Mouse (Mus musculus) C2C12 (cell line): ENCODE measurements around the gene Zscan29.

ENCODE experiments used
- CEBPB ChIP-seq: IDR thresholded peaks from one replicate; pipeline ENCODE4 v1.6.1; 2011; ENCODE audit warnings: low read depth, mild to moderate bottlenecking, control low read depth, moderate library complexity
- CTCF ChIP-seq: IDR thresholded peaks from one replicate; pipeline ENCODE4 v1.5.1; 2011; ENCODE audit not compliant: control insufficient read depth, insufficient read depth, insufficient read length
- FOSL1 ChIP-seq: IDR thresholded peaks from one replicate; pipeline ENCODE4 v1.8.0; 2011; ENCODE audit warnings: mild to moderate bottlenecking, low read length; ENCODE audit not compliant: poor library complexity, insufficient read depth, severe bottlenecking
- MAX ChIP-seq: IDR thresholded peaks from one replicate; pipeline ENCODE4 v1.6.1; 2011; ENCODE audit warnings: mild to moderate bottlenecking, control low read depth
- MYOD1 ChIP-seq: IDR thresholded peaks from one replicate; pipeline ENCODE4 v1.6.1; 2011; ENCODE audit warnings: low read depth; ENCODE audit not compliant: control insufficient read depth, insufficient read length
- MYOG ChIP-seq: IDR thresholded peaks from one replicate; pipeline ENCODE4 v1.6.1; 2011; ENCODE audit not compliant: control insufficient read depth, insufficient read length; ENCODE audit errors: extremely low read depth
- USF1 ChIP-seq: IDR thresholded peaks from one replicate; pipeline ENCODE4 v1.6.1; 2011; ENCODE audit warnings: low read depth, mild to moderate bottlenecking, control low read depth, moderate library complexity

DNA sequence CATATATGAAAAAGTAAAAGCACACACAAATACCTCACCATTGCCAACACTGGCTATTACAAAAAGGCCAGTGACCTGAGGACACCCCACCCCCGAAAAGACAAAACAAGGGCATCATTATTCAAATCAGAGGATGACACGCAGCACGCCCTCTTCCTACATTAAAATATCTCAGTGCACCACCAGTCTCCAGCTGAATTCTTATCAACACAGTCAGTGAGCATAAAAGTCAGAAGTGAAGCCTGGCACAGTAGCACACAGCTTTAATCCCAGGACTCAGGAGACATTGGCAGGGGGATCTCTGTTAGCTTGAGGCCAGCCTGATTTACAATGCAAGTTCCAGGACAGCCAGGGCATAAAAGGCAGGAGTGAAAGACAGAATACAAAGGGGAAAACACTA lies 35.6 kb upstream of the Zscan29 start:
- TF ChIP-seq CTCF: no peak
- TF ChIP-seq USF1: no peak
- no peak for TF ChIP-seq CEBPB
- TF ChIP-seq MYOD1: no peak
- no peak for TF ChIP-seq MAX
- TF ChIP-seq FOSL1: no peak
- TF ChIP-seq MYOG: no peak
